Mouse (Mus musculus) heart, adult 9 months (tissue): Measurements from ENCODE around the gene Hcn3.
A peak's percentile ranks its signal among the peaks of the same experiment; 100 is the strongest.
"Not testable (repeated sequence)": the region's sequence is repeated elsewhere in the genome, so short reads cannot be mapped to it uniquely, and the experiment has no call there.

Experiments used
- DNase-seq, 2 experiments: peaks; one replicate each; pipeline ENCODE4 v3.0.0; 2022; ENCODE audit warnings: low spot score in 2 of 2

The Hcn3 gene

GRCm38 (mm10) chr3:89181749-89182500 lies 21.9 kb upstream of the Hcn3 start:
- DNase-seq = no peak

- DNase-seq = no peak
These were observed 19.1 kb upstream of the Hcn3 start for GRCm38 (mm10) chr3:89179056-89179455.

GRCm38 (mm10) chr3:89178107-89178385 lies 18.1 kb upstream of the Hcn3 start:
- DNase-seq = no peak

GRCm38 (mm10) chr3:89177242-89178106 lies 17.5 kb upstream of the Hcn3 start, which contains the start of gene Scamp3:
TSS of gene Scamp3 (plus strand) at chr3:89177473.
- peak; percentile 89 to 90 for DNase-seq

- DNase-seq = no peak
These were observed 16.4 kb upstream of the Hcn3 start for GRCm38 (mm10) chr3:89176421-89176820.

- DNase-seq = no peak
These were observed 15.5 kb upstream of the Hcn3 start for GRCm38 (mm10) chr3:89175544-89175943.

- DNase-seq = no peak
These were observed 14.8 kb upstream of the Hcn3 start for GRCm38 (mm10) chr3:89174844-89175243.

GRCm38 (mm10) chr3:89166945-89167344 lies 6.9 kb upstream of the Hcn3 start:
- DNase-seq = no peak

GRCm38 (mm10) chr3:89165268-89165870 lies 5.4 kb upstream of the Hcn3 start:
- no peak for DNase-seq

- DNase-seq = peak; percentile 94 to 96
These were observed 4.7 kb upstream of the Hcn3 start, which contains the start of gene Clk2 for GRCm38 (mm10) chr3:89164506-89165267. TSS of gene Clk2 (plus strand) at chr3:89164795.

GRCm38 (mm10) chr3:89163643-89164245 lies 3.7 kb upstream of the Hcn3 start:
- DNase-seq = no peak

GRCm38 (mm10) chr3:89163123-89163522 lies 3.1 kb upstream of the Hcn3 start:
- DNase-seq = no peak

GRCm38 (mm10) chr3:89161786-89162185 lies 1.8 kb upstream of the Hcn3 start:
- no peak for DNase-seq

- not testable (repeated sequence) for DNase-seq
These were observed 1.2 kb upstream of the Hcn3 start for GRCm38 (mm10) chr3:89161207-89161606.

- DNase-seq = no peak
These were observed 785 bp downstream of the Hcn3 start for GRCm38 (mm10) chr3:89159211-89159610.

GRCm38 (mm10) chr3:89158651-89159050 lies 1.3 kb downstream of the Hcn3 start:
- DNase-seq = no peak

GRCm38 (mm10) chr3:89156951-89157350 lies 3.0 kb downstream of the Hcn3 start:
- no peak for DNase-seq

- DNase-seq = no peak
These were observed 7.7 kb downstream of the Hcn3 start for GRCm38 (mm10) chr3:89152084-89152835.

- no peak for DNase-seq
These were observed 11.4 kb downstream of the Hcn3 start for GRCm38 (mm10) chr3:89148567-89148966.

- no peak for DNase-seq
These were observed 12.1 kb downstream of the Hcn3 start for GRCm38 (mm10) chr3:89147979-89148311.
